Mouse (Mus musculus) heart, postnatal 10 days (tissue): Measurements from ENCODE around the gene Stox1. TPM values are rescaled to one million over a fixed set of nuclear protein-coding genes. Genes with fewer than 3 reads are reported as not detected.
A peak's percentile ranks its signal among the peaks of the same experiment; 100 is the strongest.

Experiments used
- DNase-seq, 2 experiments: peaks; one replicate each; pipeline ENCODE4 v3.0.0; 2021
- intact Hi-C: fragments of 180-260 bp; cut with DNase I; formaldehyde crosslinking; loops from one replicate; pipeline ENCODE4 v1.15.1; 2025
- microRNA-seq, 2 experiments: library from miRNA; unstranded; fragments of <30 nt; microRNA quantifications; one replicate each; pipeline ENCODE4 v1.2.0; 2022
- total RNA-seq, 2 experiments: library from RNA; stranded (reverse); gene quantifications; 2 replicates each; pipeline ENCODE4 v1.2.3; 2021

Stox1 gene
- total RNA-seq, 2 experiments from 2014 or later: 1.1 to 2.4 TPM

DNA sequence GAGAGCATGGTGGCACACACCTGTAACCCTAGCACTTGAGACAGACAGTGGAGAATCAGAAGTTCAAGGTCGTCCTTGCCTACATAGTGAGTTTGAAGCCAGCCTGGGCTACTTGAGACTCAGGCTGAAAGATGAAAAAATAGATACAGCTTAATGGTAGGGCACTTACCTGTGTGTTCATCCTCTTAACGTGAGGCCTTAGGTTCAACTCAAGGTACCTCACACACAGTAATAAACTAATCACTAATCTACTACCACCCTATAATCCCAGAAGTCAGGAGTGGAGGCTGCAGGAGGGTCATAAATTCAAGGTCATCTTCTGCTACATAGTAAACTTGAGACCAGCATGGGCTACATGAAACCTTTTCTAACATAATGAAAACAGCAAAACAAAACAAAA is 57.5 kb downstream of the Stox1 start:
- intact Hi-C loops: no loop called here

DNA sequence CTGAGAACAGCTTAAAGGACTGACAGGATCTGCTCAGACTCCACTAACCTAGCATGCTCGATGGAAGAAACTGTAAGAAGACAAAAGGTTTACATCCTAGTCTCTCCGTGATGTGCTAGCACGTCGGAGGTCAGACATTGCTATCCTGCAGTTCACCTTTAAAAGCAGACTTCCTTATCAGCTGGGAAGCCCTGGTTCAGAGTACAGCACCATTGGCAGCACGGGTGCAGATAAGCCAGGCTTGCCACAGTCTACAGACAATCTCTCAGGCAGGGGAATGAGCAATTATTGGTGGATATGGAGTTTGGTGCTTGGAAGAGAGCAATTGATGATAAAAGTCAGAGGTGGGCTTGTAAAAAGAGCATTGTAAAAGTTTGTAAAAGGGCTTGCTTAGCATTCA is 57.9 kb downstream of the Stox1 start:
- DNase-seq: no peak
- intact Hi-C loops: no loop called here

More for the DNA sequence above, 57.5 kb downstream of the Stox1 start:
- no peak for DNase-seq

- intact Hi-C loops: no loop called here
- DNase-seq: peak; percentile 72 to 81
Observed at GRCm38 (mm10) chr10:62664963-62665590, 60.9 kb downstream of the Stox1 start.

DNA sequence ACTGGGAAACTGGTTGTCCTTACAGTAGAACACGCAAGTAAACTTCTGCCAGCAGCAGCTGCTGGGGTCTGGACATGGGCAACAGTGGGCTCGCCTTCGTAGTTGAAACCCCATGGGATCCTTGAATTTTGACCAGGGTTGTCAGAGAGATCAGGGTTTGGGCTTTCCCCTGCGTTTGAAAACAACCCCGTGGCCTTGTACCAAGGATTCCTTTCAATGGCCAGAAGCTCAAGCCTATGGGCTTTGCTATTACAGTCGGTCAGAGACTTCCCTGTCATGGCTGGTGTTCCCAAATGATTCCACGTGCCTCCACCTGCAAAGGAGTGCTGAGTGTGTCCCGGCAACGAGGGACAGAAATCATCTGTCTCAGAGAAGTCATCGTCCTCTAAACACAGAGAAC is 61.8 kb downstream of the Stox1 start:
- peak; percentile 13 to 20 for DNase-seq
- intact Hi-C loops: no loop called here

- peak in 1 of 2 experiments; percentile 16 for DNase-seq
- intact Hi-C loops: no loop called here
Observed at GRCm38 (mm10) chr10:62656711-62657110, 69.2 kb downstream of the Stox1 start.

DNA sequence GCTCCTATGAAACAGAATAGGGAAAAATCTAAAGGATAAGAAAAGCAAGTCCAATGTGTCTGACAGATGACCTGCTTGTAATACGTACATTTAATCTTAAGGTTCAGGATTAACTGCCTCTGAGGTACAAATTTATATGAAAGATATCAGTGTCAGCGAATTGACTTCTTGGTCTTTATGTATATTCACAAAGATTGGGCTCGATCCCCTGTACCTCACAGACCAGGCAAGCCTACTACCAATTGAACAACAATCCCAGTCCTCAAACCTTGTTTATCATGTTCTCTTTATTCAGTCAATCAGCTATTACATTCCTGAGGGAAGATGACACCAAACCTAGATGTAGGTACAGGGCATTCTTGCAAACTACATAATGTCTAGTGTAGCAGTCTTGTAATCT is 74.0 kb downstream of the Stox1 start:
- intact Hi-C loops: loop anchor here (2.0 to 5.0 kb wide), 2 partner anchors 75 to 165 kb away; partner anchors contain the start of genes Stox1 and Vps26a
- no peak for DNase-seq

GRCm38 (mm10) chr10:62650881-62651810 is 74.8 kb downstream of the Stox1 start, which contains the start of gene Ddx50:
Gene Ddx50, minus strand, starts transcription at chr10:62651218.
- peak; percentile 99 to 100 for DNase-seq
- intact Hi-C loops: loop anchor here (2.0 to 5.0 kb wide), 2 partner anchors 76 to 164 kb away; partner anchors contain the start of genes Stox1 and Vps26a

- intact Hi-C loops: loop anchor here (2.0 to 5.0 kb wide), 2 partner anchors 76 to 163 kb away; partner anchors contain the start of genes Stox1 and Vps26a
- DNase-seq: no peak
Observed at GRCm38 (mm10) chr10:62650358-62650782, 75.6 kb downstream of the Stox1 start.

Small RNAs within 50 kb of the gene (microRNA-seq; reads per million reads assigned to microRNA genes)
- 0 reads per million in 2 experiments for gene Mir7215

Other genes with a start within 250 kb of the Stox1 start
- gene Vps26a, start 239.3 kb downstream of the Stox1 start, total RNA-seq: 10 to 100 TPM; 50.5 to 53.9 TPM
- gene Srgn, start 198.7 kb downstream of the Stox1 start, total RNA-seq: 10 to 100 TPM; 31.1 to 33.4 TPM
- gene Kif1bp, start 147.7 kb downstream of the Stox1 start, total RNA-seq: 10 to 100 TPM; 36.0 to 36.5 TPM
- 10 to 100 TPM; 36.6 to 38.2 TPM for gene Ddx21, start 123.8 kb downstream of the Stox1 start, total RNA-seq
- gene Ddx50, start 74.9 kb downstream of the Stox1 start, total RNA-seq: 10 to 100 TPM; 78.8 to 80.0 TPM
- gene Ccar1, start 66.2 kb upstream of the Stox1 start, total RNA-seq: 10 to 100 TPM; 57.5 to 58.9 TPM
- 10 to 100 TPM; 23.3 to 35.6 TPM for gene Tet1, start 182.9 kb upstream of the Stox1 start, total RNA-seq
- gene Slc25a16, start 194.5 kb upstream of the Stox1 start, total RNA-seq: 10 to 100 TPM; 29.5 to 30.7 TPM
- gene Dna2, start 220.9 kb upstream of the Stox1 start, total RNA-seq: 1 to 10 TPM; 3.3 to 3.5 TPM